Mouse (Mus musculus) MEL (cell line): Measurements from ENCODE around the gene Vmn2r8.

ENCODE experiments used
- CHD2 ChIP-seq: IDR thresholded peaks from 2 replicates; pipeline ENCODE4 v1.6.1; 2011; ENCODE audit warnings: low read length, improper control_type of control experiment
- CTCF ChIP-seq, 3 experiments: IDR thresholded peaks in 2 of 3; conservative IDR thresholded peaks in 1 of 3; 2 replicates each; pipeline ENCODE4 v1.5.1; 2011 to 2012; ENCODE audit warnings: low read length in 3 of 3, low read depth in 2 of 3, mild to moderate bottlenecking in 2 of 3, improper control_type of control experiment in 1 of 3, inconsistent platforms in 1 of 3, mixed read lengths in 1 of 3, moderate library complexity in 1 of 3; ENCODE audit not compliant: control insufficient read depth in 1 of 3, insufficient read depth in 1 of 3, poor library complexity in 1 of 3, severe bottlenecking in 1 of 3
- EP300 ChIP-seq, 2 experiments: IDR thresholded peaks; 2 replicates each; pipeline ENCODE4 v1.6.1; 2011; ENCODE audit warnings: improper control_type of control experiment in 2 of 2, low read length in 2 of 2, low read depth in 1 of 2, mild to moderate bottlenecking in 1 of 2
- GATA1 ChIP-seq: IDR thresholded peaks from 2 replicates; pipeline ENCODE4 v1.6.1; 2011; ENCODE audit warnings: low read depth, low read length, improper control_type of control experiment
- MAZ ChIP-seq: IDR thresholded peaks from 2 replicates; pipeline ENCODE4 v1.6.1; 2012; ENCODE audit warnings: low read depth, mild to moderate bottlenecking, inconsistent platforms, low read length, improper control_type of control experiment
- MEF2A ChIP-seq: IDR thresholded peaks from 2 replicates; pipeline ENCODE4 v1.6.1; 2014; ENCODE audit warnings: low read depth, mild to moderate bottlenecking, inconsistent platforms, low read length, improper control_type of control experiment; ENCODE audit not compliant: poor library complexity, insufficient replicate concordance, severe bottlenecking; ENCODE audit errors: extremely low read depth
- POLR2A ChIP-seq, 2 experiments: IDR thresholded peaks; 2 replicates each; pipeline ENCODE4 v1.6.1; 2011 to 2012; ENCODE audit warnings: low read length in 2 of 2, mild to moderate bottlenecking in 2 of 2, control low read depth in 1 of 2, improper control_type of control experiment in 1 of 2, low read depth in 1 of 2, moderate library complexity in 1 of 2; ENCODE audit not compliant: control insufficient read depth in 1 of 2, insufficient read depth in 1 of 2, poor library complexity in 1 of 2
- POLR2AphosphoS2 ChIP-seq: IDR thresholded peaks from 2 replicates; pipeline ENCODE4 v1.6.1; 2011; ENCODE audit warnings: low read length, improper control_type of control experiment
- SIN3A ChIP-seq: IDR thresholded peaks from 2 replicates; pipeline ENCODE4 v1.6.1; 2012; ENCODE audit warnings: low read length, improper control_type of control experiment, inconsistent platforms
- TAL1 ChIP-seq: IDR thresholded peaks from 2 replicates; pipeline ENCODE4 v1.6.1; 2012; ENCODE audit warnings: mild to moderate bottlenecking, inconsistent platforms, low read length, moderate library complexity, mixed read lengths
- TBP ChIP-seq: IDR thresholded peaks from 2 replicates; pipeline ENCODE4 v1.8.0; 2011; ENCODE audit warnings: low read depth, low read length, improper control_type of control experiment
- USF1 ChIP-seq: IDR thresholded peaks from 2 replicates; pipeline ENCODE4 v1.6.1; 2014; ENCODE audit warnings: low read depth, mild to moderate bottlenecking, inconsistent platforms, low read length, improper control_type of control experiment, moderate library complexity
- ZC3H11A ChIP-seq: IDR thresholded peaks from 2 replicates; pipeline ENCODE4 v1.6.1; 2012; ENCODE audit warnings: low read depth, mild to moderate bottlenecking, inconsistent platforms, low read length, improper control_type of control experiment
- ZKSCAN1 ChIP-seq: IDR thresholded peaks from 2 replicates; pipeline ENCODE4 v1.6.1; 2012; ENCODE audit warnings: low read depth, mild to moderate bottlenecking, inconsistent platforms, low read length, improper control_type of control experiment, moderate library complexity

- TF ChIP-seq SIN3A: peak; percentile 41
- TF ChIP-seq ZC3H11A: no peak
- TF ChIP-seq POLR2A (IDR thresholded peaks at IDR 0.05; ENCODE audit: control insufficient read depth in 1 of 2, insufficient read depth in 1 of 2, low read depth in 1 of 2, low read length in 2 of 2, poor library complexity in 1 of 2): no peak
- no peak for TF ChIP-seq MAZ
- TF ChIP-seq MEF2A: no peak
- TF ChIP-seq GATA1: peak; percentile 93
- no peak for TF ChIP-seq USF1
- no peak for TF ChIP-seq CTCF (IDR thresholded peaks at IDR 0.05 in 2 of 3, conservative IDR thresholded peaks at IDR 0.05 in 1 of 3; ENCODE audit: control insufficient read depth in 1 of 3, insufficient read depth in 1 of 3, low read depth in 2 of 3, low read length in 3 of 3, poor library complexity in 1 of 3, severe bottlenecking in 1 of 3)
- TF ChIP-seq TAL1: peak; percentile 63
- peak; percentile 90 to 91 for TF ChIP-seq EP300 (IDR thresholded peaks at IDR 0.05; ENCODE audit: low read depth in 1 of 2, low read length in 2 of 2)
- TF ChIP-seq ZKSCAN1: no peak
- TF ChIP-seq CHD2: no peak
- no peak for TF ChIP-seq POLR2AphosphoS2
- no peak for TF ChIP-seq TBP
Measured at GRCm38 (mm10) chr5:108750328-108751210, 58.1 kb downstream of the Vmn2r8 start.
